Mouse (Mus musculus) inflammation-experienced regulatory T-cells, adult 6 months (primary cell): ENCODE data around the gene Snx25. TPM values are rescaled to one million over a fixed set of nuclear protein-coding genes. Genes with fewer than 3 reads are reported as not detected.

ENCODE experiments used
- ATAC-seq: one replicate; pipeline ENCODE4 v1.8.0; 2017
- polyA plus RNA-seq, 3 experiments: library from polyadenylated mRNA; unstranded; fragments of 100-300 nt; shearing (Covaris generic); gene quantifications; one replicate each; pipeline ENCODE4 v1.2.1; 2017

Snx25 gene
- polyA plus RNA-seq: 10 to 100 TPM in 2 of 3 experiments, 1 to 10 TPM in 1; 9.7 to 11.4 (median 11.0) TPM

GRCm38 (mm10) chr8:46152064-46153031, at the start of gene Snx25:
TSS of gene Snx25 (minus strand) at chr8:46152159.
- ATAC-seq: peak; percentile 75

GRCm38 (mm10) chr8:46197673-46198072, 45.7 kb upstream of the Snx25 start:
- no peak for ATAC-seq

GRCm38 (mm10) chr8:46196877-46197276, 44.9 kb upstream of the Snx25 start:
- no peak for ATAC-seq

DNA sequence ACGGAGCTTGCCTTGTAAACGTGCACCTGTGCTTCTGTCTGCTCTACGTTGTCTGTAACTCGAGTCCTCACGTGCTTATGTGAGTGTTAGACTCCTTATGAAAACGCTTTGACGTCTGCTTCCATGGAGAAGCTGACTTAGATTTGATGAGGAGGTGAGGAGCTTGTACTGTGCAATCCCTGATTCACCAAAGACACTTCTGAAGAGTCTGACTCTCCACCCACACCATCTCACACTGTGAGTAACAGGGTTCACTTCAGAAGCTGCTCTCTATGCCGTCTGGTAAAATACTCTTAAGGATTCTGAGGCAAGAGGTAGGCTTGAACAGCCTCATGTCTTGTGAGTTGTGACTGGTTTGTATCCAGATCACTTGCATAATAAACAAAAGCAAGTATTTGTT, 41.1 kb upstream of the Snx25 start:
- ATAC-seq: no peak

DNA sequence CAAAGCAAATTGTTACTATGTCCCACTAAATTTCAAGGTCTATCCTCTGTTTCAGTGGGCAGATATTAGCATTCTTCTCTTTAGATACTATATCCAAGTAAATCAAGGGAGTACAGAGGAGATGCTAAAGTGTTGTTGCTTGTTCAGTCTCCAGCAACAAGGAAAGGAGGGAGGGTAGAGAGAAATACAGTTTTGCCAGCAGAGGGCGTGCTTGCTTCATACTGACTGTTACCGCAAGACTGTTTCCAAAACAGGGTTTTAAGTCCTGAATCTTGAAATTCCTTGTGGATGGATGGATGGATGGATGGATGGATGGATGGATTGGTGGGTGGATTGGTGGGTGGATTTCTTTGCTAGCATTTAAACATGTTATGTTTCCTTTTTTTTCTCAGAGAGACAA, 33.4 kb upstream of the Snx25 start:
- ATAC-seq: peak; percentile 75

DNA sequence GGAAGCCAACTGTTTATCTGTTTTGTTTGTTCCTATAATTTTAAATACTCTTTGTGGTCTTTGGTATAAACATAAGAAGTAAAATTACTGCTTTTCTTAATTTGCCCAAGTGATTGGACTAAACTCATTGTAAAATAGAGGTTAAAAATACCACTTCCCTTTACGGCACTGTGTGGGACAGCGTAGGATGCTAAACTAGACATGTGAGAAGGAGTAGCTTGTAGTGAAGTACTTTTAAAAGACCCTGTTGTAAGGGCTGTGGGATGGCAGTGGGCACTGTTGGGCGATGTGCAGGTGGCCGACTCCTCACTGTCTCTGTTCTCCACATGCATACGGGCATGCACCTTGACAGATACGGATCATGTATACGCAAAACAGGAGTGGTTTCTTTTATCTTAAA, 28.2 kb upstream of the Snx25 start:
- no peak for ATAC-seq

- no peak for ATAC-seq
Observed at GRCm38 (mm10) chr8:46173651-46174050, 21.7 kb upstream of the Snx25 start.

DNA sequence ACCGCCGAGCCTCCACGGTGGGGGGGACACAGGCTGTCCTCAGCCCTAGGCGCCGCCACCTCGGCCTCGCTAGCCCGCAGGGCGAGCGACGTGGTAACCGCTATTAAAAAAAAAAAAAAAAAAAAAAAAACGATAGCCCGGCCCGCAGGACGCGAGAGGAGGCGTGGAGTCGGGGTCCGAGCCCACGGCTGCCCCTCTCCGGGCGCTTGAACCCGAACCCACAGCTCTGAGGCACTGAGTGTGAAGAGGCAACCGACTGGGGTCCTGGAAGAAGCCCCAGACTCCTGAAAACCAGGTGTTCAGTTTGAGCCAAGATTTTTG, 11.9 kb upstream of the Snx25 start:
- no peak for ATAC-seq

GRCm38 (mm10) chr8:46162953-46163869, 11.3 kb upstream of the Snx25 start:
- ATAC-seq: peak; percentile 98

- no peak for ATAC-seq
Observed at GRCm38 (mm10) chr8:46153042-46153441, 1.1 kb upstream of the Snx25 start.

- ATAC-seq: peak; percentile 24
Observed at GRCm38 (mm10) chr8:46151202-46152062, 527 bp downstream of the Snx25 start, which contains the start of gene Cfap97. TSS of gene Cfap97 (plus strand) at chr8:46151771.

DNA sequence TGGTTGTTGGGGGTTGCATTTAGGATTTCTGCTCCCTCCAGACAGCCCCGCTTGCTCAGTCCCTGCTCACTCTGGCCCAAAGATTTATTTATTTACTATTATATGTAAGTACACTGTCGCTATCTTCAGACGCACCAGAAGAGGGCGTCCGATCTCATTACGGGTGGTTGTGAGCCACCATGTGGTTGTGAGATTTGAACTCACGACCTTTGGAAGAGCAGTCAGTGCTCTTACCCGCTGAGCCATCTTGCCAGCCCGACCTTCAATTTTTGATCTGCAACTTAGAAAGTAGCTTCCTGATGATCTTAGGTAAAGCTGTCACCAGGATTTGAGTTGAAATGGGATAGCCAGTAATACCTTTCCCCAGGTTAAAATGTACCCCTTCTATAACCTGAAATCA, 2.2 kb downstream of the Snx25 start:
- ATAC-seq: no peak

DNA sequence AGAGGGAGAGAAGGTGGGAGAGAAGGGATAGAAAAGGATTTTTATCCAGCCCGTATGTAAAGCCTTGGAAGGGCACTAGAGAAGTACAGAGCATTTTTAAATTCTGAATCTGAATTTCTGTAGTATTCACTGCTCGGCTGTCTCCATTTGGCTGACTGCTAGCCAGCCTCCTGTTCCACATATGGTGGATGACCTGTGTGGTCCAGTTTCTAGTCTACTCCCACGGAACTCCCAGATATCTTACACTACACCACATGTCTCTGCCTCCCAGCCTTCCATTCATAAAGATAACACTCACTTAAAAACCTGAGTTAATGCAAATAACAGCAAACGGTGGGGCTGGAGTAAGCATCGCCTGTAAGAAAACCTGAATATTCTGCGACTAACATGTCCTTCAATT, 2.7 kb downstream of the Snx25 start:
- ATAC-seq: no peak

GRCm38 (mm10) chr8:46146173-46146572, 5.8 kb downstream of the Snx25 start:
- no peak for ATAC-seq

DNA sequence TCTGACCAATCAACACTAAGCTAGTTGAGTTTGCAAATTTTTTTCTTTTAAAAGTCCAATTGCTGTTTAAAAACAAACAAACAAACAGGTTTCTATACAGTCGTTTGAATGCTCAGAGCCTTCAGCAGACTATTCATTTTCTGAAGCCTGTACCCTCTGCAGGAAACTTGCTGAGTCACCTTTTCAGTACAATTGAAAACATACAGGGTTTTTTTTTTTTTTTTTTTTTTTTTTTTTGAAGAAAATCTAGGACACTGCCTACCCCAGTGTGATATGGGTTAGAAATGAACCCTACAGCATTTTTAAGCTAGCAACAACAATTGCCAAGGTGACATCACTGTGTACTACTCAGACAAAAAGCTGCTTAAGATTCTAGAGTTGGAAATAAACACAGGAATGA, 8.0 kb downstream of the Snx25 start:
- peak; percentile 23 for ATAC-seq

GRCm38 (mm10) chr8:46143470-46143869, 8.5 kb downstream of the Snx25 start:
- ATAC-seq: no peak

DNA sequence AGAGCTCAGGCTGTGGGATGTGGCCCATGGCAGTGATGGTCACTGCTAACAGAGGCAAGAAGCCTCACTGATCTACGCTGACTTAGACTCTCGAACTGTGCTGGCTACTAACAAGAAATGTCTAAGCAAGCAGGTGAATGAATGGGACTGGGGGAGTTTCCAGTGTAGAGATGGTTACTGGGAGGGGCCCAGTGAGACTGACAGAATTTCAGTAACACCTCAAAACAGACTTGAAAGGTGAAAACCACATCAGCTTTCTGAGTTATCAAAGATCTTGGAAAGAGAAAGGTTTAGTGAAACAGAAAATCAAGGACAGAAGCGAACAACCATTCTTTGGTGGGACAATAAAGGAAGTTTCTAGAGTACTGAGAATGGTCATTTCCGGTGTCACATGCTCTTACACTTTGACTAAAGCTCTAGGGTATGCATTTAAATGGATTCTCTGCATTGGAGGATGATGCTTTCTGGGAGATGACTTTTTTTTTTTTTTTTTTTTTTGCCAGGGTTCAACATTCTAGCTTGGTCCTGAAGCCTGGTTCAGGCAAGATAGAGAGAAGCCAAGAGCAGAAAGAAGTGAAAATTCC, 9.4 kb downstream of the Snx25 start:
- peak; percentile 66 for ATAC-seq

DNA sequence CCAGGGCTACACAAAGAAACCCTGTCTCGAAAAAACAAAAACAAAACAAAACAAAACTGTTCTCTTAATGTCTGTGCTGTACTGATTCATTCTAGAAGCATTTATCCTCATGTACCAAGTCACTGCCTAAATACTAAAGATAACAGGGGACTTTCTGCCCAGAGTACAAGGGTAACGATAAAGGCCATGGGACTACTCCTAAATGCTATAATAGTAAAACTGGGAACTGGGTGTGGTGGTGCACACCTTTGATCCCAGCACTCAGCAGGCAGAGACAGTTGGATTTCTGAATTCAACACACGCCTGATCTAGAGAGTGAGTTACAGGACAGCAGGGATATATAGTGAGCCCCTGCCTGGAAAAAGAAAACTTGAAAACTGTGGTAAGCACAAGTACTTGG, 10.3 kb downstream of the Snx25 start:
- ATAC-seq: no peak

DNA sequence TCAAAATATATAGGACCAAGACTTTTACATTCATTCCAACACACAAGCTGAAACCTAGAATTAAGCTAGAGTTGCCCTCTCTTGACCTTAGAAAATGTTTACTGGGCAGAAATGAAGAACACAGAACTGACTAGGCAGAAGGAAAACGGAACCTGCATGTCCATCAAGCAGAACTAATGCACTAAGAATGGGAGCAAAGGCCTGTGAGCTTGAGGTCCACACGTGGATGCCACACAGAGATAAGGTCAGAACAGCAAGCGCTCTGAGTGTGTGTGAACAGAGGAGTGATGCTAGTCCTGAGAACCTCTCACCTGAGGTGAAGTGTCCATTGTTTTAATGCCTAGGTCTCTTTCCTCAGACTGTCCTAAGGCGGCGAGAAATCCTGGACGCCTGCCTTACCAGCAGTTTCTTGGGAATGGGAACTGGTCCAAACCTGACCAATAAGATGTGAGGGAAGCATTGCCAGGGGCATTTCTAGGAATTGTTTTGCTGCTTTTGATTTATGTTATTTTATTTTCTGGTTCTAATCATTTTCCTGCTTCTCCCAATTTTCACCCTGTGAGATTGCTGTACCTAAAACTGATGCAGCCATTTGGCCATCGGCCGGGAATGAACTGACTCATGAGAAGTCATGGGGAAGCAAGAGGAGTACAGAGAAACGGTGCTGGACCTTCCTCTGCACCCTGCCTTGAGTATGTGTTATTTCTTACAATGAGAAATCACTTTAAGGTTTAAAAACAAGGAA, 11.4 kb downstream of the Snx25 start:
- ATAC-seq: no peak

GRCm38 (mm10) chr8:46137843-46138596, 13.9 kb downstream of the Snx25 start:
- no peak for ATAC-seq
